Mouse (Mus musculus): Measurements from ENCODE around the gene Pgpep1l. TPM values are rescaled to one million over a fixed set of nuclear protein-coding genes. Genes with fewer than 3 reads are reported as not detected.
"Not testable (repeated sequence)": the region's sequence is repeated elsewhere in the genome, so short reads cannot be mapped to it uniquely, and the experiment has no call there.

The Pgpep1l gene
- polyA plus RNA-seq, 1 experiment from 2014 or later: not detected

GRCm38 (mm10) chr7:68286526-68287481 is 22.8 kb upstream of the Pgpep1l start:
- Histone ChIP-seq H3K4me3 (ENCODE audit: low read depth, low read length) (no peak overlapping the region), H3K36me3 (ENCODE audit: control insufficient read depth, insufficient read depth, low read length) (no peaks in the 10 kb centered on the region), H3K9ac (ENCODE audit: low read depth, low read length) (no peak overlapping the region), H3K27ac (ENCODE audit: low read length) (no peak overlapping the region), H3K9me3 (replicated peaks; ENCODE audit: control insufficient read depth, low read length, poor library complexity, severe bottlenecking) (no peaks in the 10 kb centered on the region), H3K4me1 (ENCODE audit: control insufficient read depth, insufficient read depth, low read length) (no peaks in the 10 kb centered on the region), H3K4me2 (ENCODE audit: low read length) (no peak overlapping the region), H3K27me3 (ENCODE audit: control insufficient read depth, insufficient read depth, low read depth, low read length) (no peaks in the 10 kb centered on the region)
- WGBS: 94% methylated on average over 24 of the region's 24 CpGs
- ATAC-seq: no peak

DNA sequence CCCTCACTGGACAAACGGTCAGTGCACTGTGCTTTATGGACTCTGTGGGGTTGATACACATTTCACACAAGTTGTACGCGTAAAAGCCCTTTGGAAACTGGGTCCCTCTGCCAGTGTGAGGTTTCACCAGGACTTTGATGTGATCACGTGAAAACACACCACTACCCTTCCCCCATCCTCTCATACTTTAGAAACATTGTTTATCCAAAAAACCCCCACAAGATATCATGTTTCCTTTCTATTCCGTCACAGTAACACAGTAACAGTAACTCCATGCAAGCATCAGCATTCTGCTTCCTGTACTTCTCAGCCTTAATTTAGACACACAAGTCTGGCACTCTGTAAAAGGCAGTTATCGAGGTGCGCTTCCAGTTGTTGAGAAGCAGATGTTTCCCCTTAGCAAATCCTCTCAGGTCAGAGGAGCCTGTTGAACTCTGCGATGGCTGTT is 21.8 kb upstream of the Pgpep1l start:
- WGBS: 87% methylated on average over 8 of the region's 8 CpGs
- Histone ChIP-seq H3K9ac (ENCODE audit: low read depth, low read length) (no peak overlapping the region), H3K4me3 (ENCODE audit: low read depth, low read length) (no peak overlapping the region), H3K27me3 (ENCODE audit: control insufficient read depth, insufficient read depth, low read depth, low read length) (no peaks in the 10 kb centered on the region), H3K9me3 (replicated peaks; ENCODE audit: control insufficient read depth, low read length, poor library complexity, severe bottlenecking) (no peaks in the 10 kb centered on the region), H3K4me1 (ENCODE audit: control insufficient read depth, insufficient read depth, low read length) (no peaks in the 10 kb centered on the region), H3K27ac (ENCODE audit: low read length) (no peak overlapping the region), H3K4me2 (ENCODE audit: low read length) (no peak overlapping the region), H3K36me3 (ENCODE audit: control insufficient read depth, insufficient read depth, low read length) (no peaks in the 10 kb centered on the region)
- no peak for ATAC-seq

DNA sequence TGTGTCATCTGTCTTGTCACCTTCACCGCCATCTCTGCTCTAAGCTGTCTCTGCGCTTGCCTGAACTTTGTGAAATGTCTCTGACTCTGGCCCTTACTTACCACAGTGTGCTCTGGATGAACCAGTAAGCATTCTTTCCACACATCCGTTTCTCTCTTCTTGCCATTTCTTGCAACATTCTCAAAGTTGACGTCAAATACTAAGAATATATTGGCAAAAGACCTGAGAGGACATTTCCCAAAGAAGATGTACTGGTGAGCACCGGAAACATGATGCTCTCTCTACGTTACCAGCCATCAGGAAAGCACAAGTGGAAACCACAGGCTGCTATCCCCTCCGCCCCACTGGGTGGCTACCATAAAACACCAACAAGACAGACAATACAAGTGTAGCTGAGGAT is 19.7 kb upstream of the Pgpep1l start:
- Histone ChIP-seq H3K4me3 (ENCODE audit: low read depth, low read length) (no peak overlapping the region), H3K36me3 (ENCODE audit: control insufficient read depth, insufficient read depth, low read length) (no peaks in the 10 kb centered on the region), H3K9ac (ENCODE audit: low read depth, low read length) (no peak overlapping the region), H3K4me1 (ENCODE audit: control insufficient read depth, insufficient read depth, low read length) (no peaks in the 10 kb centered on the region), H3K27ac (ENCODE audit: low read length) (no peak overlapping the region), H3K9me3 (replicated peaks; ENCODE audit: control insufficient read depth, low read length, poor library complexity, severe bottlenecking) (no peaks in the 10 kb centered on the region), H3K27me3 (ENCODE audit: control insufficient read depth, insufficient read depth, low read depth, low read length) (no peaks in the 10 kb centered on the region), H3K4me2 (ENCODE audit: low read length) (no peak overlapping the region)
- no peak for ATAC-seq
- WGBS: 89% methylated on average over 7 of the region's 7 CpGs

DNA sequence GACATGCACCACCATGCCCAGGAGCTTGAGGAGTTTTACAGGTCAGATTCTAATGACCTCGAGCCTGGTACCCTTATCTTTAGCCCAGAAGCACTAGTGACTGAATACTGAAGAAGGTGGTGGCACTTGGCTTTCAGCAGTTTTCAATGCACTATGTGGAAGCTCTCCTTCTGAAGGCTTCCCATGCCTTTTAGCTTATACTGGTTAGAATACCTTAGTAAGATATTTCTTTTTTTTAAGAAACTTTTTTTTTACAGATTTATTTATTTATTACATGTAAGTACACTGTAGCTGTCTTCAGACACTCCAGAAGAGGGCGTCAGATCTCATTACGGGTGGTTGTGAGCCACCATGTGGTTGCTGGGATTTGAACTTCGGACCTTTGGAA is 19.1 kb upstream of the Pgpep1l start:
- not testable (repeated sequence) for ATAC-seq; H3K9ac ChIP-seq (ENCODE audit: low read depth, low read length); H3K27ac ChIP-seq (ENCODE audit: low read length); H3K27me3 ChIP-seq (ENCODE audit: control insufficient read depth, insufficient read depth, low read depth, low read length); H3K4me1 ChIP-seq (ENCODE audit: control insufficient read depth, insufficient read depth, low read length); H3K4me2 ChIP-seq (ENCODE audit: low read length); H3K4me3 ChIP-seq (ENCODE audit: low read depth, low read length); H3K9me3 ChIP-seq (replicated peaks; ENCODE audit: control insufficient read depth, low read length, poor library complexity, severe bottlenecking); H3K36me3 ChIP-seq (ENCODE audit: control insufficient read depth, insufficient read depth, low read length)
- 85% methylated on average over 4 of the region's 4 CpGs for WGBS

GRCm38 (mm10) chr7:68282304-68283132 is 18.5 kb upstream of the Pgpep1l start:
- Histone ChIP-seq H3K4me2 (ENCODE audit: low read length) (no peak overlapping the region), H3K27me3 (ENCODE audit: control insufficient read depth, insufficient read depth, low read depth, low read length) (no peaks in the 10 kb centered on the region), H3K4me3 (ENCODE audit: low read depth, low read length) (no peak overlapping the region), H3K27ac (ENCODE audit: low read length) (no peak overlapping the region), H3K4me1 (ENCODE audit: control insufficient read depth, insufficient read depth, low read length) (no peaks in the 10 kb centered on the region), H3K36me3 (ENCODE audit: control insufficient read depth, insufficient read depth, low read length) (no peaks in the 10 kb centered on the region), H3K9ac (ENCODE audit: low read depth, low read length) (no peak overlapping the region), H3K9me3 (replicated peaks; ENCODE audit: control insufficient read depth, low read length, poor library complexity, severe bottlenecking) (no peaks in the 10 kb centered on the region)
- 94% methylated on average over 22 of the region's 22 CpGs for WGBS
- ATAC-seq: no peak

- WGBS: 78% methylated on average over 5 of the region's 5 CpGs
- Histone ChIP-seq H3K27ac (ENCODE audit: low read length) (no peak overlapping the region), H3K27me3 (ENCODE audit: control insufficient read depth, insufficient read depth, low read depth, low read length) (no peaks in the 10 kb centered on the region; the same call in 1 of the 2 replicates), H3K9ac (ENCODE audit: low read depth, low read length) (no peak overlapping the region), H3K36me3 (ENCODE audit: control insufficient read depth, insufficient read depth, low read length) (no peaks in the 10 kb centered on the region), H3K9me3 (replicated peaks; ENCODE audit: control insufficient read depth, low read length, poor library complexity, severe bottlenecking) (no peaks in the 10 kb centered on the region), H3K4me1 (ENCODE audit: control insufficient read depth, insufficient read depth, low read length) (peaks cover 2% of the 10 kb centered on the region; the same call in 1 of the 2 replicates), H3K4me3 (ENCODE audit: low read depth, low read length) (no peak overlapping the region), H3K4me2 (ENCODE audit: low read length) (no peak overlapping the region)
- ATAC-seq: no peak
These were observed 17.3 kb upstream of the Pgpep1l start for GRCm38 (mm10) chr7:68281341-68281740.

DNA sequence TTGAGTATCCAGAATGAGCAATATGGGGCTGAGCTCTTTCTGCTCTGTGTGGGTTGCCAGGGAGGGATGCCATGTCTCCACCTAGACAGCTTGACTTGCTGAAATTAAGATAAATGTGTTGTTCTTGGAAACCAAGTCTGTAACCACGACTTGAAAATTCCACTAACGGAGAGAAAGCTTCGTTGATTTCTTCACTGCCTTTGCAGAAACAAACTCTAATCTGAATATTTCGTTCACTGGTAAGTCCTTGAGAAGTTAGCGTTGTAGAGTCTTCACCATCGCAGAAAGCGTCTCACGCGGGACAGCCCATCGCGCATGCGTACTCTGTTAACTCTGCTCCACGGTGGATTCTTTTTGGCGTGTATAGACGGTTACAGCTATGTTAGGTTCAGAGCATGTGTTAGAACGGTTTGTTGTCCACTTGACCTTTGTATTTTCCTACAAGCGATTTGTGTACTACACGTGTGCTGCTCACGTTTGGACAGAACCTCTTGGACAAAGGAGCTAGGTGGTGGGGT is 16.4 kb upstream of the Pgpep1l start:
- no peak for ATAC-seq
- Histone ChIP-seq H3K4me2 (ENCODE audit: low read length) (no peak overlapping the region), H3K27me3 (ENCODE audit: control insufficient read depth, insufficient read depth, low read depth, low read length) (peaks cover 3% of the 10 kb centered on the region; the same call in 1 of the 2 replicates), H3K36me3 (ENCODE audit: control insufficient read depth, insufficient read depth, low read length) (no peaks in the 10 kb centered on the region), H3K4me3 (ENCODE audit: low read depth, low read length) (no peak overlapping the region), H3K9ac (ENCODE audit: low read depth, low read length) (no peak overlapping the region), H3K27ac (ENCODE audit: low read length) (no peak overlapping the region), H3K4me1 (ENCODE audit: control insufficient read depth, insufficient read depth, low read length) (peaks cover 8% of the 10 kb centered on the region), H3K9me3 (replicated peaks; ENCODE audit: control insufficient read depth, low read length, poor library complexity, severe bottlenecking) (no peaks in the 10 kb centered on the region)
- WGBS: 94% methylated on average over 19 of the region's 19 CpGs

DNA sequence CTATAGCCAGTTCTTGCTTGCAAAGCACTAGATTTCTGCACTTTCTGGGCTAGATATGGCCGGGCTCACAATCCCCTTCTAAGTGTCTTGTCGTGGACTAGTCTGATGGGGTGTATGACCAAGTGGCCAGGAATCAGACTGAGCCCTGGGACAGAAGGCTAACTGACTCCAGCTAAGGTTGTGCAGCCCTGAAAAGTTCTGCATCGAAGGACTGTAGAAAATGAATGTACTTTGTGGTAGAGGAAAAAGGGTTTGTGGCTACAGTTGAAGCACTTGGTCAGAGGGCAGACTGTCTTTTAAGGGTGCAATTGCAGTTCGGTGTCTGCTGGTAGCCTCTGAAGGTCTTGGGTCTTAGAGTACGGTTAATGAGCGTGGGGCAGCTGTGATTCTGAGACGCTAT is 15.4 kb upstream of the Pgpep1l start:
- Histone ChIP-seq H3K9ac (ENCODE audit: low read depth, low read length) (no peak overlapping the region), H3K4me3 (ENCODE audit: low read depth, low read length) (no peak overlapping the region), H3K27me3 (ENCODE audit: control insufficient read depth, insufficient read depth, low read depth, low read length) (peaks cover 5% of the 10 kb centered on the region; the same call in 1 of the 2 replicates), H3K36me3 (ENCODE audit: control insufficient read depth, insufficient read depth, low read length) (no peaks in the 10 kb centered on the region), H3K4me2 (ENCODE audit: low read length) (no peak overlapping the region), H3K4me1 (ENCODE audit: control insufficient read depth, insufficient read depth, low read length) (peaks cover 8% of the 10 kb centered on the region), H3K27ac (ENCODE audit: low read length) (no peak overlapping the region), H3K9me3 (replicated peaks; ENCODE audit: control insufficient read depth, low read length, poor library complexity, severe bottlenecking) (no peaks in the 10 kb centered on the region)
- WGBS: 83% methylated on average over 7 of the region's 7 CpGs
- no peak for ATAC-seq

Data from midbrain, embryonic 16.5 days (tissue).